ENCODE assay signal across 28 mouse cellular contexts in genomic region chr7:92135624-92136023, GRCm38 (mm10).
"Had no signal": no experiment of that assay in that cellular context is flagged by ENCODE, and none has a peak within 500 bp of the region (broad histone marks: within the 10 kb centered on the region; RNA-seq: fewer than 3 reads in every experiment).

No protein-coding gene starts in this region.

- H3K4me2 ChIP-seq: embryonic facial prominence, embryonic 12.5 days; embryonic facial prominence, embryonic 13.5 days; embryonic facial prominence, embryonic 15.5 days; forebrain, embryonic 12.5 days; forebrain, embryonic 13.5 days; forebrain, embryonic 15.5 days had no signal

- H3K27ac ChIP-seq: embryonic facial prominence, embryonic 10.5 days; embryonic facial prominence, embryonic 12.5 days; embryonic facial prominence, embryonic 13.5 days; embryonic facial prominence, embryonic 15.5 days; forebrain, embryonic 10.5 days; forebrain, embryonic 12.5 days; forebrain, embryonic 13.5 days; forebrain, embryonic 15.5 days; gastrocnemius, adult 2 months had no signal

- DNase-seq: cerebellum, adult 18-20 months; cerebellum, adult 2 months; cerebellum, adult 8-10 months; cerebellum, adult 9-10 months; cerebellum, adult 9-11 months; cerebellum, postnatal 10 days; cerebellum, postnatal 14 days; cerebellum, postnatal 25 days; cerebellum, postnatal 36 days; embryo, embryonic 11 days; forebrain, postnatal 0 days; gastrocnemius, adult 2 months; gastrocnemius, postnatal 10 days; gastrocnemius, postnatal 14 days; gastrocnemius, postnatal 25 days; gastrocnemius, postnatal 36 days; heart, adult 11 months had no signal

- ATAC-seq: forebrain, embryonic 13.5 days; forebrain, embryonic 14.5 days; forebrain, embryonic 15.5 days; forebrain, embryonic 16.5 days; forebrain, postnatal 0 days had no signal

- H3K4me3 ChIP-seq: embryonic facial prominence, embryonic 10.5 days; embryonic facial prominence, embryonic 12.5 days; embryonic facial prominence, embryonic 13.5 days; embryonic facial prominence, embryonic 15.5 days; erythroblast, embryonic 14.5 days; forebrain, embryonic 10.5 days; forebrain, embryonic 12.5 days; forebrain, embryonic 13.5 days; forebrain, embryonic 15.5 days; gastrocnemius, adult 2 months had no signal

- H3K9me3 ChIP-seq: embryonic facial prominence, embryonic 10.5 days; embryonic facial prominence, embryonic 12.5 days; embryonic facial prominence, embryonic 13.5 days; embryonic facial prominence, embryonic 15.5 days; forebrain, embryonic 10.5 days; forebrain, embryonic 12.5 days; forebrain, embryonic 13.5 days; forebrain, embryonic 15.5 days had no signal

- H3K27me3 ChIP-seq: embryonic facial prominence, embryonic 12.5 days; embryonic facial prominence, embryonic 13.5 days; embryonic facial prominence, embryonic 15.5 days; forebrain, embryonic 12.5 days; forebrain, embryonic 13.5 days; forebrain, embryonic 15.5 days had no signal

- H3K4me1 ChIP-seq: embryonic facial prominence, embryonic 10.5 days; embryonic facial prominence, embryonic 12.5 days; embryonic facial prominence, embryonic 13.5 days; embryonic facial prominence, embryonic 15.5 days; forebrain, embryonic 10.5 days; forebrain, embryonic 12.5 days; forebrain, embryonic 13.5 days; forebrain, embryonic 15.5 days had no signal

- H3K9ac ChIP-seq: embryonic facial prominence, embryonic 12.5 days; embryonic facial prominence, embryonic 13.5 days; embryonic facial prominence, embryonic 15.5 days; forebrain, embryonic 12.5 days; forebrain, embryonic 13.5 days; forebrain, embryonic 15.5 days; forebrain, postnatal 0 days had no signal

- H3K36me3 ChIP-seq: embryonic facial prominence, embryonic 10.5 days; embryonic facial prominence, embryonic 12.5 days; embryonic facial prominence, embryonic 13.5 days; embryonic facial prominence, embryonic 15.5 days; forebrain, embryonic 10.5 days; forebrain, embryonic 12.5 days; forebrain, embryonic 15.5 days had no signal
